Mouse (Mus musculus): ENCODE data around the gene Tmem145.

The Tmem145 gene

DNA sequence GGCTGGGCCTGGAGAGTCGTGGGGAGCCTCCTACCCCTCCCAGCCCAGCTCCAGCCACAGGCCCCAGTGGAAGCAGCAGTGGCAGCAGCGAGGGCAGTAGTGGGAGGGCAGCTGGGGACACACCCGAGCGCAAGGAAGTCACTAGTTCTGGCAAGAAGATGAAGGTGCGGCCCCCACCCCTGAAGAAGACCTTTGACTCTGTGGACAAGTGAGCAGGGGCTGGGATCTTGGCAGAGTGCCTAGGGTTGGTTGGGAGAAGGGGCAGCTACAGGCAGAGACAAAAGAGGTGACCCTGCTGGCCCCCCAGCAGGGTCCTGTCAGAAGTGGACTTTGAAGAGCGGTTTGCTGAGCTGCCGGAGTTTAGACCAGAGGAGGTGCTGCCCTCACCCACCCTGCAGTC is 13.8 kb upstream of the Tmem145 start:
- in situ Hi-C loops (cut with MboI), result no loop called here

DNA sequence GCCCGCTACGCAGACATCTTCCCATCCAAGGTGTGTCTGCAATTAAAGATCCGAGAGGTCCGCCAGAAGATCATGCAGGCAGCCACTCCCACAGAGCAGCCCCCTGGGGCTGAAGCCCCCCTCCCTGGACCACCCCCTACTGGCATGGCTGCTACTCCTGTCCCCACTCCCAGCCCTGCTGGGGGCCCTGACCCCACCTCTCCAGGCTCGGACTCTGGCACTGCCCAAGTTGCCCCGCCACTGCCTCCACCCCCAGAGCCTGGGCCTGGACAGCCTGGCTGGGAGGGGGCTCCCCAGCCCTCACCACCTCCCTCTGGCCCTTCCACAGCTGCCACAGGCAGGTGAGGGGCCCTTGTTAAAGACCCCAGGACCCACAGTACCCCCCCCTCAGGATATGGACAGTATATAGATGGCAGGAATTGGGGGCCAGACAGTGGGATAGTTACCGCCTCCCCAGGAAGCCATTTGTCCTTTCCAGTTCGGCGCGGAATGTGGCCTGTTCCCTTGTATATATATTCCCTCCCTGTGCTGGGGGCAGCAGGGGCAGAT is 12.6 kb upstream of the Tmem145 start:
- in situ Hi-C loops (cut with MboI), result no loop called here

DNA sequence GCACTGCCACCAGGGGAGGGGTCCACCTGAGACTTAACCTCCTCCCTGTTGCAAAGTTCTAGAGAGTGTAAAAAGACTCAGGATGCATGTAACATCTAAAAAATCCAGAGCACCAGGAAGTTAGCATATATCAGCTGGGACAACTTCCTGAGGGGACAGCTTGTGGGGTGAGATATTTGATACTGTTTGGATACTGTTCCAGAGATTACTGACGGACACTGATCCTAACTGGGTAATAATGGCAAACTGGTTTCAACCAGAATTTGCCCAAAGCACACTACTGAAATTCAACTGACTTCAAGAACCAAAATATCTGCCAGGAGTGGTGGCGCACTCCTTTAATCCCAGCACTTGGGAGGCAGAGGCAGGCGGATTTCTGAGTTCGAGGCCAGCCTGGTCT is 11.4 kb upstream of the Tmem145 start:
- in situ Hi-C loops (cut with MboI), result no loop called here

DNA sequence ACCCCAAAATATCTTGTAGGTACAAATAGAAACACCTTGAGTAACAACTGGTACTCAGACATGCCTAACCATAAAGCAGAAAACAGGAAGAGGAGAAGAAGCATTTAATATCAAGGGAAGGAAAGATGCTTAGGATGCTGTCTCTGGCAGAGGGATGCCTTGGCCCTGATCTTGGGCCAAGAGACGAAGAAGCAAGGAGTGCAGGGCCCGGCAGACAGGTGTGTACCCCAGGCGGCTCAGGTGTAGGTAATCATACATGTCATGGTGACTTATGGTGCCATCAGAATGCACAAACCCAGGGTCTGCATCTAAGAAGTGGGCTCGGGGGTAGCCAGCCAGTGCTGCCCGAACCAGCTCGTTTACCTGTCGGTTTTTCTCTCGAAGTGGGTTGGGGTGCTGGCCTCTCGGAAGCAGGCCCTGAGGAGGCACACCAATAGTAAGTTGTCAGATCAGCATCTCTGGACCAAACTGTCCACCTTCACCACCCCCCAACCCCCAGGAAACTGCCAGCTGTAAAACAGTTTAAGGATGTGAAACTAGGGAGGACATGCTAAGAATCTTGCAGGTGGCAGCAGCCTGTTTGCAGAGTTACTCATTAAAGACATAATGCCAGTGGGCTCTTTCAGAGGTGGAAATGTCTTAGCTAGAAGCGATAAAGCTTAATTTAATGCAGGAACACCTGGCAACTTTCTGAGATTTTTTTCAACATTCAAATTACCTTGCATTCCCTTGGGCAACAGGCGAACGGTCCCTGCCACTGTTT is 10.8 kb upstream of the Tmem145 start:
- in situ Hi-C loops (cut with MboI), result no loop called here

DNA sequence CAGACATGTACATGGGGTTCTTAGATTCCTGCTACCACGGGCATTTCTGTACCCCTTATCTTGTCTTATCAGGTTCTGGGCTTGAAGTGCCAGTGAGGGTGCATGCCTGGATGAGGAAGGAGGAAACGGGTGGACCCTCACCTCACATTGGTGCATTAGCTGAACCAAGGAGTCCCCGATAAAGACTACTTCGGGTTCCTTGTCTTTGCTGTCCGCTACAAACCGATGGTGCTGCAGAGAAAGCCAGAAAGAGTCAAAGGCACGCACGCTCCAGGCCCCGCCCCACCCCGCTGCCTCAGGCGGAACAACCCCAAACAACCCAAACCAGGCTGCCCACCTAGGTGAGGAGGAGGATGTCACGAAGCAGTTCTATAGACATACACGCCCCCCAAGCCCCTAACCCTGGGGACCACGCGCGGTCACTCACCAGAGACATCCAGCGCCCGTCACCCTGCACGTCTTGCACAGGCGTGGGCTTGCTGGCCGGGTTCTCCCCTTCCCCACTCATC is 8.9 kb upstream of the Tmem145 start:
- in situ Hi-C loops (cut with MboI), result no loop called here

- in situ Hi-C loops (cut with MboI), result no loop called here
Measured at GRCm38 (mm10) chr7:25297454-25298325, 8.2 kb upstream of the Tmem145 start, which contains the start of gene Pafah1b3. Gene Pafah1b3 (minus strand): TSS chr7:25297986.

DNA sequence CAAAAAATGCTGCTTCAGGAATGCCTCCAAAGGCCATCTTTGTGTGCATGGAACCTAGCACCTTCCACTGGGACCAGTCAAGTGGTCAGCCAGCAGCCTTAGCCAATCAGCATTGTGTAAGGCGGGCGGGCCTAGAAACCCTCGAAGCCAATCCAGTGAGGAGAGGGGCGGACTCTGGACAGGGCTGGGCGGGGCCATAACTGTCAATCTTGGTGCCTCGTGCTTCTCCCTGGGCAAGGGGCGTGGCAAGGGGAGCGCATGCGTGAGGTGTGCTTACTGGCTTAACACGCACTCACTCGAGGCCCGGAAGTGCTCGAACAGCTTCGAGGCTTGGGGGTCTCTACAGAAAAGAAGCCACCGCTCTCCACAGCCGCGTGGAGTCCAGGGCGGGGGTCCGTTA is 4.8 kb upstream of the Tmem145 start, which contains the start of gene Prr19:
Prr19 (plus strand) TSS at position 349 of the 400 bp plus-strand sequence.
- in situ Hi-C loops (cut with MboI), result no loop called here

DNA sequence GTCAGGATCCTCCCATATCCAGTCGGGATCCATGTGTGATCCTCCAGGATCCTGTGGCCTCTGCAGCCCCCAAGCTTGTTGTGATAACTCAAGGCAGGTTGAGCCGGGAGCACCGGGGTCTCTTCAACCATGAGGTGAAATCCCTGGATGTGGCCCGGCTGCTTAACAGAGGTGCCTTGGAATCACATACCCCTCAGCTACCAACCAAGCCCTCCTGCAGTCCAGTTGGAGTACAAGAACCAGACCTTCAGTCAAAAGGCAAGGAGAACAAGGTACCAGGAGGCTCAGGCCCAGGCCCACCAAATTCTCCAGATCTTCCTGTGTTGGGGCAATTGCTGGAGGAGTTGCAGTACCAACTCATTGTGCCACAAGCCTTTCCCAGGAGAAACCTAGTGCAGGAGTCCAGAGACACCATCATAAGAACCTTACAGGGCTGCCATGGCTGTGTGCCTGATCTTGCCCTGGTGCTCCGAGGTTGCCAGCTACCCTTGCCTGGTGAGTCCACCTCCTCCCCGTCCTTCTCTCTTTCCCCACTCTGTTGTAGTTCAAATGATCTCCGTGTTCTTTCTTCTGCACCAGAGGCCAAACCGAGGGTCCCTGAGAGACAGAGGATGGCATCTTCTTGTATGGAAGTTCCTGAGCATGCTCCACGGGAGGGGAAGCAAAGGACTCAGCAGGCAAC is 2.8 kb upstream of the Tmem145 start:
- in situ Hi-C loops (cut with MboI), result no loop called here

DNA sequence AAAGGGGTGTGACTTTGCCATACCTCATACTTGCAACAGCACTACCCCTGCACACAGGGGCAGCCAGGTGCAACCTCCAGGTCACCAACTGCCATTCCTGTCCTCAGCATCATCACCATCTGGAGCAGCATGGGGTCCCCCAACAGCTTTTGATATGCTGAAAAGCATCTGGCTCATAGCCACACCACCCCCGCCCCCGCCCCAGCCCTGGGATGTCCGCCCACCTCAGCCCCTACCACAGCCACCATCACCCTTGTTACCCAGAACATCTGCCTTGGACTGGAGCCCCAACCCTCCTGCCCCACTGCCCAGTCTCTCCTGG is 2.3 kb upstream of the Tmem145 start:
- in situ Hi-C loops (cut with MboI), result no loop called here

GRCm38 (mm10) chr7:25305481-25305880 is 425 bp upstream of the Tmem145 start:
- in situ Hi-C loops (cut with MboI), result no loop called here

- in situ Hi-C loops (cut with MboI), result no loop called here
Measured at GRCm38 (mm10) chr7:25306614-25306996, 699 bp downstream of the Tmem145 start.

DNA sequence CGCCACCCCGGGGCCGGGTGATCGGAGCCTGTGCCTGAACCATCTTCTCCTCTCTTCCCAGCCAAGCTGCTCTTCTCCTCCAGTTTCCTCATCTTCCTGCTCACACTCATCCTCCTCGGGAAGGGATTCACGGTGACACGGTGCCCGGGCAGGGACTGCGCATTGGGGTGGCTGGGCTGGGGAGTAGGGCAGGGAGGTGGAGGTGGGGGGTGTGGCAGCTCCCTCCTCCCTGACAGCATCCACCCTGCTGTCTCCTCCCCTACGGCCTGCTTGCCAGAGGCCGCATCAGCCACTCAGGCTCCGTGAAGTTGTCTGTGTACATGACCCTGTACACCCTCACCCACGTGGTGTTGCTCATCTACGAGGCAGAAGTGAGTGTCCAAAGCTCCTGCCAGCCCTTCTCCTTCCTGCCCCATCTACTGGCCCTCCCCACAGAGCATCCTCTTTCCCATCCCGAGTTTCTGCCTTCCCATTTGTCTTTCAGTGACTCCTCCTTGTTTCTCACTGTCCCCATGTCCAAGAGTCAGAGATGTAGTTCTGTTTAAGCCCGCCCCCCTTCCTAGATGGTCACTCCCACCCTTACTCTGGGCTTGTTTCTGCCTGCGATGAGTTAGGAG is 2.9 kb downstream of the Tmem145 start:
- in situ Hi-C loops (cut with MboI), result no loop called here

DNA sequence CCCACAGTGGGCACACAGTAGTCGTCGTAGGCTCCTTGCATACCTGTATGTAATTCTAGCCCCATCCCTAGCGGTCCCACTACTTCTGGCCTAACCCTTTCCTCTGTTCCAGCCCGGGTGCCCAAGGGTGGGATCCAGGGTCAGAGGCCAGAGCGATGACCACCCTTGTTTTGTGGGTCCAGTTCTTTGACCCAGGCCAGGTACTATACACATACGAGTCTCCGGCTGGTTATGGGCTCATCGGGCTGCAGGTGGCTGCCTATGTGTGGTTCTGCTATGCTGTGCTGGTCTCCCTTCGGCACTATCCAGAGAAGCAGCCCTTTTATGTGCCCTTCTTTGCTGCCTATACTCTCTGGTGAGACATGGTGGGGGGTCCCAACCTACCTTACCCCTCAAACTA is 3.5 kb downstream of the Tmem145 start:
- in situ Hi-C loops (cut with MboI), result no loop called here

DNA sequence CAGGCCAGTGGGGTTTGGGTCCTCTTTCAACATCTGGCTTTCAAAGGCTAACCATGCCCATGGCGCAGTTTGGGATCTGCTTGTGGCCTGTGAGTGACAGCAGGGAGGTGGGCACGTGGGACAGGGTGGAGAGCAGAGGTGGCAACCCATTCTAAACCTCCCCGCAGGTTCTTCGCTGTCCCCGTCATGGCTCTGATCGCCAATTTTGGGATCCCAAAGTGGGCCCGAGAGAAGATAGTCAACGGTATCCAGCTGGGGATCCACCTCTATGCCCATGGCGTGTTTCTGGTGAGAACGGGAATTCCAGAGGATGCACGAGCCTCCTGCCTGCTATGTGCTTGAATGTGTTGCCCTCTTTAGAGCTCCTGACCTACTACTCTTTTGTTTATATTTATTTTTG is 5.3 kb downstream of the Tmem145 start:
- in situ Hi-C loops (cut with MboI), result no loop called here

GRCm38 (mm10) chr7:25313325-25313724 is 7.4 kb downstream of the Tmem145 start:
- in situ Hi-C loops (cut with MboI), result no loop called here

DNA sequence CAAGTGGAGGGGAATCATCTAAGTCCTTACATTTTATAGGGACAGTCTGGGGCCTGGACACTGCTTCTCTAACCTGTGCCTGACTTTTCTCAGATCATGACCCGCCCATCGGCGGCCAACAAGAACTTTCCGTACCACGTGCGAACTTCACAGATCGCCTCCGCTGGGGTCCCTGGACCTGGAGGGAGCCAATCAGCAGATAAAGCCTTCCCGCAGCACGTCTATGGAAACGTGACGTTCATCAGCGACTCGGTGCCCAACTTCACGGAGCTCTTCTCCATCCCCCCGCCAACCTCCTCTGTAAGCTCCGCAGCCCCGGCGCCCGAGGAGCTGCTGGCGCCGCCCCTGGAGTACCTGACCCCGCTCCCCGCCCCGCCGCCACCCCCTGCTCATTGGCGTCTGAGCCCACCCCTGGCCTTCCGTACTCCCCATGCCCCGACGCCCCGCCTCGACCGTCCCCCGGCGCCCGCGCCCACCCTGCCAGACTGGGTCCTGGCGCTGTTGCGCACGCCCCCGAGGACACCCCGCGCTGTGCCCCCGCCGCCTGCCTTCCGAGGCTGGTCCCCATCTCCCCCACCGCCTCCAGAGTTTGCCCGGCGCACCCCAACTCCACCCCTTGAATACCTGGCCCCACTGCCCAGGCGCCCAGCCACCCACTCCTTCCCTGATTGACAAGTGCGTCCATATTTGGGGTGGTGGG is 8.8 kb downstream of the Tmem145 start:
- in situ Hi-C loops (cut with MboI), result no loop called here

GRCm38 (mm10) chr7:25315306-25316041 is 9.6 kb downstream of the Tmem145 start:
- in situ Hi-C loops (cut with MboI), result no loop called here

DNA sequence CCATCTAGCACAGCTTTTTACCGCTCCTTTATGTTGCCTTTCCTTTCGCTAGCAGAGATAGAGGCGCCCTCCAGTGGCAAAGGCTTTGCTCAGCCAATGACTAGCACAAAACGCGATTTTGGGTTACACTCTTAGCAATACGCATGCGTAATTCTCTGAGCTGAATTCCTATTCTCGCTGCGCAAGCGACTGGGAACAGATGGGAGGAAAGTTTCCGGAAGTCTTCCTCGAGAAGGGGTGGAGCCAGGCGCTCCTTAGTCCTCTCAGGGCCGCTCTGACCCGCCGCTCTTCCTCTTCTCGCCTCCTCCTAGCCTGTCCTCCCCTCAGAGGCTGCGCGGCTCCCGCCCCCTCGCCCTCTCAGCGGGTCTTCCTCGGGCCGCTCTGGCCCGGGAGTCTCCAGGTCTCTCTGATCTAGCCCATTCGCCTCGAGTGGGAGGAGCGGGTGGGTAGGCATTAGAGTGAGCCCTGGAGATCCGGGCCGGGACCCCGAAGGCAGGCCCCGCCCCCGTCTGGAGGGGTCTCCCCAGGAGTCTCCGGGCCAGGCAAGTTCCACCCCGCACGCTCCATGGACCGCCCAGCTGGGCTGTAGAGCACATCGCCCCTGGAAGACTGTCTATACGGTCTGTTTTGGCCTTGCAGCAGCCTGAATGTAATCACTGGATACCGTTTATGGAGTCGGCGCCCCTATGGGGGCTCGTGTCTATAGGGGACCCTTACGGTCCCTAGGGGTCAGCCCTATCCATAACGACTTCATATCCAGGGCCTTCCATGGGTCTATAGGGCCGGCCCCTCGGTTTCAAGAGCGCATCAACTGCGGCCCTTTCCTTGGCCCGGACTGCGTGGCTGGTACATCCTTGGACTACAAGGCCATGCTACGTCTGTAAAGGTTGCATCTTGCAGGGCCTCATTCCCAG is 10.9 kb downstream of the Tmem145 start, which contains the start of gene Megf8:
Megf8 (plus strand) TSS at position 633 of the 914 bp plus-strand sequence.
- in situ Hi-C loops (cut with MboI), result no loop called here

- in situ Hi-C loops (cut with MboI), result no loop called here
Measured at GRCm38 (mm10) chr7:25317446-25317999, 11.6 kb downstream of the Tmem145 start.

All from mature B cell (primary cell).